Mouse (Mus musculus) gastrocnemius, postnatal 10 days (tissue): ENCODE results near the gene Ubr1. TPM values are rescaled to one million over a fixed set of nuclear protein-coding genes. Genes with fewer than 3 reads are reported as not detected.
"Not testable (repeated sequence)": the region's sequence is repeated elsewhere in the genome, so short reads cannot be mapped to it uniquely, and the experiment has no call there.

Experiments
- DNase-seq: peaks from one replicate; pipeline ENCODE4 v3.0.0; 2021; ENCODE audit warnings: mixed read lengths
- total RNA-seq, 2 experiments: library from RNA; stranded (reverse); gene quantifications; 2 replicates each; pipeline ENCODE4 v1.2.3; 2021

Ubr1 gene
- total RNA-seq, 2 experiments from 2014 or later: 20.0 to 22.0 TPM

GRCm38 (mm10) chr2:120976308-120976707 is 5.8 kb upstream of the Ubr1 start:
- no peak for DNase-seq

GRCm38 (mm10) chr2:120972964-120973363 is 2.4 kb upstream of the Ubr1 start:
- no peak for DNase-seq

- not testable (repeated sequence) for DNase-seq
Measured at GRCm38 (mm10) chr2:120972257-120972656, 1.7 kb upstream of the Ubr1 start.

- no peak for DNase-seq
Measured at GRCm38 (mm10) chr2:120971766-120972165, 1.3 kb upstream of the Ubr1 start.

- no peak for DNase-seq
Measured at GRCm38 (mm10) chr2:120970045-120970539, 423 bp downstream of the Ubr1 start.

GRCm38 (mm10) chr2:120965486-120965885 is 5.0 kb downstream of the Ubr1 start:
- no peak for DNase-seq

- no peak for DNase-seq
Measured at GRCm38 (mm10) chr2:120963110-120963509, 7.4 kb downstream of the Ubr1 start.

GRCm38 (mm10) chr2:120960261-120960660 is 10.3 kb downstream of the Ubr1 start:
- no peak for DNase-seq

GRCm38 (mm10) chr2:120959827-120960226 is 10.7 kb downstream of the Ubr1 start:
- no peak for DNase-seq

- DNase-seq: no peak
Measured at GRCm38 (mm10) chr2:120959363-120959762, 11.2 kb downstream of the Ubr1 start.

GRCm38 (mm10) chr2:120952176-120952938 is 18.2 kb downstream of the Ubr1 start:
- no peak for DNase-seq

- no peak for DNase-seq
Measured at GRCm38 (mm10) chr2:120951208-120951607, 19.3 kb downstream of the Ubr1 start.

GRCm38 (mm10) chr2:120933038-120933437 is 37.5 kb downstream of the Ubr1 start:
- no peak for DNase-seq

- no peak for DNase-seq
Measured at GRCm38 (mm10) chr2:120909556-120909955, 61.0 kb downstream of the Ubr1 start.

- no peak for DNase-seq
Measured at GRCm38 (mm10) chr2:120896361-120896760, 74.2 kb downstream of the Ubr1 start.

GRCm38 (mm10) chr2:120887601-120888000 is 82.9 kb downstream of the Ubr1 start:
- DNase-seq: no peak

- no peak for DNase-seq
Measured at GRCm38 (mm10) chr2:120873192-120873591, 97.3 kb downstream of the Ubr1 start.

GRCm38 (mm10) chr2:120871447-120872336 is 98.8 kb downstream of the Ubr1 start:
- DNase-seq: no peak

- DNase-seq: no peak
Measured at GRCm38 (mm10) chr2:120867336-120867735, 103.2 kb downstream of the Ubr1 start.

- peak; percentile 29 for DNase-seq
Measured at GRCm38 (mm10) chr2:120866561-120866960, 104.0 kb downstream of the Ubr1 start.

- no peak for DNase-seq
Measured at GRCm38 (mm10) chr2:120863389-120863788, 107.1 kb downstream of the Ubr1 start.

GRCm38 (mm10) chr2:120860699-120861098 is 109.8 kb downstream of the Ubr1 start:
- DNase-seq: no peak

- DNase-seq: no peak
Measured at GRCm38 (mm10) chr2:120858131-120858530, 112.4 kb downstream of the Ubr1 start.
